Mouse (Mus musculus) embryonic facial prominence, embryonic 12.5 days (tissue): ENCODE measurements around the gene Btbd18. TPM values are rescaled to one million over a fixed set of nuclear protein-coding genes. Genes with fewer than 3 reads are reported as not detected.

Source experiments
- ATAC-seq: fragments of 200-750 bp; cut with Nextera tagmentation; 2 replicates; pipeline ENCODE4 v1.8.0; 2017; ENCODE audit not compliant: insufficient number of reproducible peaks, insufficient read depth, low FRiP score, low TSS enrichment
- H3K27ac ChIP-seq: fragments of 300-500 bp; sonication (generic); 2 replicates; pipeline ENCODE4 v1.5.1; 2016; ENCODE audit warnings: mild to moderate bottlenecking
- H3K27me3 ChIP-seq: fragments of 300-500 bp; sonication (generic); 2 replicates; pipeline ENCODE4 v1.6.1; 2016; ENCODE audit warnings: mild to moderate bottlenecking, moderate library complexity
- H3K36me3 ChIP-seq: fragments of 300-500 bp; sonication (generic); 2 replicates; pipeline ENCODE4 v1.6.1; 2016; ENCODE audit warnings: mild to moderate bottlenecking
- H3K4me1 ChIP-seq: fragments of 300-500 bp; sonication (generic); 2 replicates; pipeline ENCODE4 v1.6.1; 2016
- H3K4me2 ChIP-seq: fragments of 300-500 bp; sonication (generic); replicated peaks from 2 replicates; pipeline ENCODE4 v1.6.1; 2016; ENCODE audit warnings: mild to moderate bottlenecking, moderate library complexity
- H3K4me3 ChIP-seq: fragments of 300-500 bp; sonication (generic); 2 replicates; pipeline ENCODE4 v1.5.1; 2016; ENCODE audit warnings: mild to moderate bottlenecking
- H3K9ac ChIP-seq: fragments of 300-500 bp; sonication (generic); 2 replicates; pipeline ENCODE4 v1.6.1; 2016; ENCODE audit warnings: mild to moderate bottlenecking, moderate library complexity
- H3K9me3 ChIP-seq: fragments of 300-500 bp; sonication (generic); 2 replicates; pipeline ENCODE4 v1.6.1; 2016; ENCODE audit warnings: mild to moderate bottlenecking, moderate library complexity
- WGBS: fragments of 180-500 bp; shearing (Covaris S2); methylation state at CpG from one replicate; pipeline ENCODE4 v1.1.7; 2016; 5-methylcytosine and 5-hydroxymethylcytosine counted together
- polyA plus RNA-seq: library from polyadenylated mRNA; unstranded; fragments of >200 nt; fragmentation: Nextera tagmentation; extraction: Ambion mirVana; gene quantifications from 2 replicates; pipeline ENCODE4 v1.2.1, GENCODE M21; 2016

Gene Btbd18
- polyA plus RNA-seq, 1 experiment from 2014 or later, result 0.36 TPM

DNA sequence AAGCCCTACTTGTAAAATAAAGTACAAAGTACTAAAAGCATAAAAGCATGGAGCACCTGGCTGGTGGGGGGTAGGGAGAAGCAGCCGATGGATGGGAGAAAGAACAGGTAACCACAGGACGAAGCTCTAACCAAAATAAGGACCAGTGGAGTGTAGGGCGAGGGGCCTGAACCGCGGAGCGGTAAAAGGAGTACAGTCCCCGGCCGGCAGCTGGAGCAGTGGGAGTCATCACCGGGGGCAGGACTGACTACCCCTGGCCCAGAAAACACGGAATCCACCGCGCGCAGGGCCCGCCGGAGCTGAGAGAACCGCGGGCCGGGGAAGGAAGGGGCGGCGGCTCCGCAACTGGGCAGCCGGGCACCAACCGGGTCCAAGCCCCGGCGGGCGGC lies 55.5 kb downstream of the Btbd18 start:
- under 1% methylated on average over 22 of the region's 26 CpGs for WGBS
- Histone ChIP-seq H3K36me3 (peaks cover 15% of the 10 kb centered on the region), H3K4me3 (peak overlapping the region; percentile 96), H3K9me3 (no peaks in the 10 kb centered on the region), H3K9ac (peak overlapping the region; percentile 88), H3K4me1 (peaks cover 10% of the 10 kb centered on the region), H3K27ac (peak overlapping the region; percentile 96), H3K27me3 (no peaks in the 10 kb centered on the region), H3K4me2 (peak overlapping the region; percentile 75)
- ATAC-seq, result no peak

DNA sequence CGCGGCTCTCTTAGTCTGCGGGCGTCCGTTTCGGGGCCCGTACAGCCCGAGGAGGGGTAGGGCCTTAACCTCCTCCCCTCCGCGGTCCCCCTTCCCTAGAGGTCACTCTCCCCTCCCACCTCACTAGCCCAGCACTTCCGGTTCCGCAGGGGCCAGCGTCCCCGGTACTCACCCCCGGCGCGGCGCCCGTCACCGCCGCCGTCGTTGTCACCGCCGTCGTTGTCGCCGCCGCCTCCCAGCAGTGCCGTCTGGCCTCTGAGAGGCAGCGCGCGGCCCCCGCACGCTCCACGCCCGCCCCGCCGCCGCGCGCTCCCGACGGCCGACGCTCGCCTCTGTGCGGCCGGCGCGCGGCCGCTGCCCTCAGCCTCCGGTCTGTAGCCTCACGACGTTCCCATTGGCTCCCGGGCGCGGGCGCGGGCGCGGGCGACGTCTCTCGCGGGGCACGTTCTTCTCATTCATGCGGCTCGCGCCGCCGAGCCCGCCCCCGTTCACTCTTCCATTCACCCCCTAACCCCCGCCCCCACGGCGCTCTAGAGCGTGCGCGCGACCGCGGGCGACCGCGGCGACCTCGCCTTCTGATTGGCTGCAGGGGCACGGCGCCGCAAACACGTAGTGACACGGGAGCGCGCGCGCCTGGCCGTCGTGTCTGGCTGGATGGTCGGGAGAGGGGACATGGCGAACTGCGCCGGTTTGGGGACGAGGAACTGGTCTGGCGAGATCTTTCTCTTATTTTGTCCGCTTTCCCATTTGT lies 56.1 kb downstream of the Btbd18 start, which contains the start of gene Zdhhc5:
TSS of gene Zdhhc5 (minus strand) at position 370 of the 751 bp plus-strand sequence.
- H3K27ac ChIP-seq, result peak within 1 kb of the TSS; percentile 96
- H3K9me3 ChIP-seq, result no peaks in the 10 kb centered on the region
- peaks cover 10% of the 10 kb centered on the region for H3K4me1 ChIP-seq
- H3K4me2 ChIP-seq, result peak within 1 kb of the TSS; percentile 75
- H3K27me3 ChIP-seq, result no peaks in the 10 kb centered on the region
- WGBS, result under 1% methylated on average over 106 of the region's 107 CpGs
- H3K9ac ChIP-seq, result peak within 1 kb of the TSS; percentile 88
- peak within 1 kb of the TSS; percentile 96 for H3K4me3 ChIP-seq
- ATAC-seq, result peak; percentile 95
- peaks cover 11% of the 10 kb centered on the region for H3K36me3 ChIP-seq

DNA sequence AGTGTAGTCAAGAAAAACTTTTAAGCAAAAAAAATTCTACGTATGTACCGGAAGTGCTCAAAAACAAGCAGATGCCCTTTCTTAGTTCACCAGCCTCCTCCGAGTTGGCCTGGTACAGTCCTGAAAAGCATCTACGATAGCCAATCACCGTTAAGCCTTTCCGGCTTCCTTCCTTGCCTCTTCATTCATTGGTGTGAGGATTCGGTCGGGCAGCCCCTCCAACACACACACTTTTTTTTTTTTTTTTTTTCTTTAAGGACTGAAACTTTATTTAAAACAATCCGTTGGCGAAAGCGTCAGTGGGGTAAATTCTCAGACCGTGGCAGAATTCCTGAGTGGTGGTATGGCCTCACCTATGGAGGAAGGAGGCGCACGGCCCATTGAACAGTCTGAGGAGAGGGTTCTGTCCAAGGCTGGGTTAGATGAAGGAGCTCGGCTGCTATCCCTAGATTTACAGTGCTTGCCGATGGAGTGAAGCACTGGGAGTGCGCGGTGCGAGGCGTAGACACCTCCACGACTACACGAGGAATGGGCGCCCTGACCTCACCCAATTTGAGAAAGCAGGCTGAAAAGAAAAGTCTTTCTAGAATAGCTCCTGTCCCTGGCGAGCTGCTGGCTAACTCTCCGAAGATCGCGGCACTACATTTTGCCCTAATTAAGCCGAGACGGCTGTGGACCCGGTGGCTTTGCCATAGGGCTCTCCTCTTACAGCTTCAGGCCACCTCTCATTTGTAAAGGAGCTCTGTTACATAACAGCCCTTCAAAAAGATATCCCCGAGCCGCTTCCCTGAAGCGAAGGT lies 56.9 kb downstream of the Btbd18 start:
- Histone ChIP-seq H3K27me3 (no peaks in the 10 kb centered on the region), H3K27ac (peak overlapping the region; percentile 96), H3K4me3 (peak overlapping the region; percentile 96), H3K9me3 (no peaks in the 10 kb centered on the region), H3K4me1 (peaks cover 10% of the 10 kb centered on the region), H3K4me2 (peak overlapping the region; percentile 59), H3K36me3 (peaks cover 3% of the 10 kb centered on the region), H3K9ac (peak overlapping the region; percentile 46)
- peak; percentile 96 for ATAC-seq
- WGBS, result under 1% methylated on average over 33 of the region's 33 CpGs

DNA sequence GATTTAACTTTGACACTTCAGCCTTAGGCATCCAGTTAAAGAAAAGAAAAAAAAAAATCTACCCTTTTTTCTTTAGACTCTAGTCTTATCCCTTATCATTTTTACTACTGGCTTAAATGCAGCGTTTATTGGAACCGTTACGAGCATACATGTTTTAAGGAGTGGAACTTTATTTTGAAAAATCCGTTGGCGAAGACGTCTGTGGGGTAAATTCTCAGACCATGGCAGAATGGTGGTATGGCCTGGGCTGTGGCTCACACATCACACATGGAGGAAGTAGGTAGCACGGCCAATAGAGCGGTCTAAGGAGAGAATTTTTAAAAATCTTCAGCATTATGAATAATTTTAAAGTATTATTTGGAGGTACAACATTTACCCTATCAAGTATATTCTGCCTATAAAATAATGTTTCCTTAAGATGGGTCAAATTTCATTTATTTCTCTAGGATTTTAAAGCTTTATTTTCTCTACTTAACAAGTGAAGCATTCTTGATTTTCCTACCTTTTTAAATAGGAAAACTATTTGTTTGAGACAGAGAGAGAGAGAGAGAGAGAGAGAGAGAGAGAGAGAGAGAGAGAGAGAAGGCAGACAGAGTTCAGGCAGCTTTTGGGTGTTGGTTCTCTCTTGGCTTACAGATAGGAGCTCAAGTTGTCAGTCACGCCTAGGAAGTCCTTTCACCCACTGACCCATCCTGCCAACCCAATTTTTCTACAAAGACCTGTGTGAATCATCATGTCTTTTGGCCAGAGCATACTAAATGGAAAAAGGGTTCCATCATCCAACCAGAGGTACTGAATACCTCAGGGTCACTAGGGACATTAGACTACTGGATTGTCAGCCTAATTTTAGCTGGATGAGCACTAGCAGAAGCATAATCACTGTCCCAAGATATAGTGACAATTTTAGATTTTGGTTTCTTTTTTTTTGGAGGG lies 57.8 kb downstream of the Btbd18 start:
- peaks cover 10% of the 10 kb centered on the region for H3K4me1 ChIP-seq
- H3K27ac ChIP-seq, result no peak overlapping the region
- H3K27me3 ChIP-seq, result no peaks in the 10 kb centered on the region
- H3K9me3 ChIP-seq, result no peaks in the 10 kb centered on the region
- peak overlapping the region; percentile 59 for H3K4me2 ChIP-seq
- H3K4me3 ChIP-seq, result peak overlapping the region; percentile 96
- no peak for ATAC-seq
- WGBS, result 34% methylated on average over 9 of the region's 9 CpGs
- H3K36me3 ChIP-seq, result peaks cover 7% of the 10 kb centered on the region; the same call in 1 of the 2 replicates
- H3K9ac ChIP-seq, result peak overlapping the region; percentile 46

DNA sequence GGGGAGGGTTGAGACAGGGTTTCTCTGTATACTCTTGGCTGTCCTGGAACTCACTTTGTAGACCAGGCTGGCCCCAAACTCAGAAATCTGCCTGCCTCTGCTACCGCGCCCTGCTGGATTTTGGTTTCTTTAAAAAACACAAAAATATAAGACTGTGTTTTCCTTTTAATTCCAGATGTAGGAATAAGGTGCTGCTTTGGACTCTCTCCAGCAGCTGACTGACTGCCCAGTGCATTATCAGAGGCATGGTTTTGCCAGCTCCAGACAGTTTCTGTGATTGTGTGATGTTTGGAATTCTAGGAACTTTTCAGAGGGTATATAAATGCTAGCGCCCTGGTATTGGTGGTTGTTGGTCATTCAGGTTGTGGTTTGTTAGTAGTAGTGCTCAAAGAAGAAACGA lies 58.5 kb downstream of the Btbd18 start:
- Histone ChIP-seq H3K9ac (no peak overlapping the region), H3K4me3 (no peak overlapping the region), H3K36me3 (peaks cover 10% of the 10 kb centered on the region; the same call in 1 of the 2 replicates), H3K4me2 (no peak overlapping the region), H3K4me1 (peaks cover 10% of the 10 kb centered on the region), H3K27ac (no peak overlapping the region), H3K9me3 (no peaks in the 10 kb centered on the region), H3K27me3 (no peaks in the 10 kb centered on the region)
- WGBS, result 89% methylated on average over 4 of the region's 4 CpGs
- no peak for ATAC-seq

Other genes starting within 250 kb of the Btbd18 start
- gene Calcrl, start 233.7 kb upstream of the Btbd18 start, polyA plus RNA-seq, result 20.2 and 23.6 TPM in 2 replicates
- gene Tfpi, start 182.3 kb upstream of the Btbd18 start, polyA plus RNA-seq, result 21.9 and 24.1 TPM in 2 replicates
- gene Ctnnd1, start 8.3 kb upstream of the Btbd18 start, polyA plus RNA-seq, result 45.5 and 49.0 TPM in 2 replicates
- gene Selenoh, start 11.7 kb downstream of the Btbd18 start, polyA plus RNA-seq, result 348 and 377 TPM in 2 replicates
- not detected in 2 replicates for gene Gm28635, start 19.0 kb downstream of the Btbd18 start, polyA plus RNA-seq
- 38.0 and 40.7 TPM in 2 replicates for gene Med19, start 19.3 kb downstream of the Btbd18 start, polyA plus RNA-seq
- gene Tmx2, start 20.1 kb downstream of the Btbd18 start, polyA plus RNA-seq, result 118 and 122 TPM in 2 replicates
- 31.2 and 33.9 TPM in 2 replicates for gene Zdhhc5, start 56.1 kb downstream of the Btbd18 start, polyA plus RNA-seq
- gene Clp1, start 68.3 kb downstream of the Btbd18 start, polyA plus RNA-seq, result 41.9 and 43.8 TPM in 2 replicates
- gene Ypel4, start 75.0 kb downstream of the Btbd18 start, polyA plus RNA-seq, result 12.3 and 13.7 TPM in 2 replicates
- 13.0 and 13.9 TPM in 2 replicates for gene Gm19426, start 84.6 kb downstream of the Btbd18 start, polyA plus RNA-seq
- gene Serping1, start 116.4 kb downstream of the Btbd18 start, polyA plus RNA-seq, result 24.7 and 24.9 TPM in 2 replicates
- 32.9 and 33.5 TPM in 2 replicates for gene Ube2l6, start 139.7 kb downstream of the Btbd18 start, polyA plus RNA-seq
- 0.13 and 0.23 TPM in 2 replicates for gene Smtnl1, start 163.6 kb downstream of the Btbd18 start, polyA plus RNA-seq
- 39.4 and 41.3 TPM in 2 replicates for gene Timm10, start 167.9 kb downstream of the Btbd18 start, polyA plus RNA-seq
- gene Slc43a1, start 179.8 kb downstream of the Btbd18 start, polyA plus RNA-seq, result 19.0 and 19.6 TPM in 2 replicates
- gene Rtn4rl2, start 227.6 kb downstream of the Btbd18 start, polyA plus RNA-seq, result 5.2 and 5.4 TPM in 2 replicates